Mouse (Mus musculus) lung, postnatal 36 days (tissue): Measurements from ENCODE around the gene Alox12b.

Source experiments
- DNase-seq: peaks from one replicate; pipeline ENCODE4 v3.0.0; 2022; ENCODE audit warnings: mixed read lengths

Gene Alox12b

GRCm38 (mm10) chr11:69123693-69124497 is 32.9 kb upstream of the Alox12b start:
- peak; percentile 92 for DNase-seq

DNA sequence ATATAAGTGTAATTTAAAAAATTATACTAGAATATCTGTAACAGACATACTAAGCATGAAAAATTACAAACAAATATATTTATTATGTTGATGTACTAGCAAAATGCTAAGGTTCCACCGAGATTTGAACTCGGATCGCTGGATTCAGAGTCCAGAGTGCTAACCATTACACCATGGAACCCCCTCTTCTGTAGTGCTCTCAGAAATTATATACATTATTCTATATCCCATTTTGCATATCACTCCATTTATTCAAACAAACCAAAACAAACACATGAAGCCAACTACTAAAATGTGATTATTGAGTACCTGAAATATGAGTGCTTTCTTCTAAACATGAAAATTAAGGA is 32.3 kb upstream of the Alox12b start:
- DNase-seq, result peak; percentile 84

GRCm38 (mm10) chr11:69125041-69125851 is 31.5 kb upstream of the Alox12b start:
- DNase-seq, result peak; percentile 92

GRCm38 (mm10) chr11:69125852-69125918 is 31.1 kb upstream of the Alox12b start, which contains the start of gene Aloxe3:
Aloxe3 (plus strand) TSS chr11:69125896.
- no peak for DNase-seq

- no peak for DNase-seq
These were observed 30.7 kb upstream of the Alox12b start for GRCm38 (mm10) chr11:69125919-69126705.

GRCm38 (mm10) chr11:69126706-69127095 is 30.1 kb upstream of the Alox12b start:
- DNase-seq, result no peak

DNA sequence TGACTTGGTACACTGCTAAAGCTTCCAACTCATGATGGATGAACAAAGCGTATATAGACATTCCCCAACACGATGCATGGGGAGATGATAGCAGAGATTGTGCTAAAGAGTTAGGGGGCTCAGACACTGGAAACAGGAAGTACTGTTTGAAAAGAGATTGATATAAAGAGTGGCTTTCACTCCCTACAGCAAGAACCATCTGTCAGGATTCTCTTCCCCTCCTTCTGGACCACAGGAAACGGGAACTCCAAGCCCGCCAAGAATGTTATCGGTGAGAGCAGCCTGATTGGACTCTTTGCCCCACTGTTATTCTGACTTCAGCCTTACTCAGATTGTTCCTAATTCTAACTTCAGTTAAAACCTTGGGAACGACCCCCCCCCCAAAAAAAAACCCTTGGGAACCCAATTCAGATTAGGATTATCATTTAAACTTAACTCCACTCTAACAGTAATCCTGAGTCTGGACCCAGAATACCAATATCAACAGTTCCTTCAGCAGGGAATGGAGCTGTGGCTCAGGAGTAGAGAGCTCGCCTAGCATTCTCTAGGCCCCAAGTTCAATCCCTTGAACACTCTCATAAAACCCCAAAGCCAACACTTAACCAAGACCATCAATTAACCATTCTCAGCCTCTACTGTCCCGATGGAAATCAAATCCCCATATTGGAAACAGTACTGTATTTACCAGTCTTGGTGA is 28.2 kb upstream of the Alox12b start:
- DNase-seq, result no peak

DNA sequence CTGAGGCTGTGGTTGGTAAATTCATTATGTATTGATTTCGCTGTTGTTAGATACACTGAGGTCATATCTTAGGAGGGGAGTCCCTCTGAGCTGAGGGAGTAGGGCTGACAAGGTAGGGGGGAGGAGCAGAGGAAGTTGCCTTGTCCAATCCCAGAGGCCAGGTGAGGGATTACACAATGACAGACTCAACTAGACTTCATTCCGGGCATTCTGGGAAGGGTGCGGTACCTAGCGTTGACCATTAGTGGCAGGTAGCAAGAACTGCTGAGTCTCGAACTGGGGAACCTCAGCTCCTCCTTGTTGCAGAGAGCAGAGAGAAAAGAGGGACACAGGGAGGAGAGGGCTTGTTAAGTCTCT is 23.2 kb upstream of the Alox12b start:
- no peak for DNase-seq

DNA sequence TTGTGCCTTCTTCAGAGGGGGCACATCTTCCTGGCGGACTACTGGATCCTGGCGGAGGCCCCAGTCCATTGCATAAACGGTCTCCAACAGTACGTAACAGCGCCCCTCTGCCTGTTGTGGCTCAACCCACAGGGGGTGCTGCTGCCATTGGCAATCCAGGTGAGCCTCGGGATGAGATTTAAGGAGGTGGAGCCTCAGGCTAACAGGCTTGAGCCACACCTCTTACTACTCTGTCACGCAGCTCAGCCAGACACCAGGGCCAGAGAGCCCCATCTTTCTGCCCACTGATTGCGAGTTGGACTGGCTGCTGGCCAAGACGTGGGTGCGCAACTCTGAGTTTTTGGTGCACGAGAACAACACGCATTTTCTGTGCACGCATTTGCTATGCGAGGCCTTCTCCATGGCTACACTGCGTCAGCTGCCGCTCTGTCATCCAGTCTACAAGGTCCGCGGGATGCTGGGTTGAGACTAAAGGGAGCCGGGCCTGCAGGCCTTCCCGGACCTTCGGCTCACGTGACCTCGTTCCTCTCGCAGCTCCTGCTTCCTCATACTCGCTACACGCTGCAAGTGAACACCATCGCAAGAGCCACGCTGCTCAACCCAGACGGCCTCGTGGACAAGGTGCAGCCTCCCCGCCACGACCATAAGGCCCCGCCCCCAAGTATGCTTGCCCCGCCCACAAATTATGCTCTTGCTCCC is 22.7 kb upstream of the Alox12b start:
- peak; percentile 81 for DNase-seq

GRCm38 (mm10) chr11:69134622-69134968 is 22.2 kb upstream of the Alox12b start:
- no peak for DNase-seq

- no peak for DNase-seq
These were observed 21.4 kb upstream of the Alox12b start for GRCm38 (mm10) chr11:69135361-69135760.

GRCm38 (mm10) chr11:69147546-69147945 is 9.2 kb upstream of the Alox12b start:
- DNase-seq, result no peak

DNA sequence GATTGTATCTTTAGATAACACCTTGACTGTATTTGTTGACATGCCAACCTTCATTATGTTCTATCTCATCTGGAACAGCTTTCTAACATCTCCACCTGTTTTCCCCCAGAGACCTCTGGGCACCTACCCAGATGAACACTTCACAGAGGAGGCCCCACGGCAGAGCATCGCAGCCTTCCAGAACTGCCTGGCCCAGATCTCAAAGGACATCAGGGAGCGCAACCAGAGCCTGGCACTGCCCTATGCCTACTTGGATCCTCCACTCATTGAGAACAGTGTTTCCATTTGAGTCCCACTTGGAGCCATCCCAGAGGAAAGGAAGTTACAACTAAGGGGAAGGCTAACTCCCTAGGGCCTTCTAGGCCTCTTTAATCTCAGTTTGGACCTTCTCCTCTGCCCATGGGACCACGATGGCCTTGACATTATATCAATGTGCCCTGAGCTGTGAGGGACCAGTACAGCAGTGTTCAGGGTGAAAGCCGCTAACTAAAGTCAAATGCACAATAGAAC is 8.3 kb upstream of the Alox12b start:
- no peak for DNase-seq

DNA sequence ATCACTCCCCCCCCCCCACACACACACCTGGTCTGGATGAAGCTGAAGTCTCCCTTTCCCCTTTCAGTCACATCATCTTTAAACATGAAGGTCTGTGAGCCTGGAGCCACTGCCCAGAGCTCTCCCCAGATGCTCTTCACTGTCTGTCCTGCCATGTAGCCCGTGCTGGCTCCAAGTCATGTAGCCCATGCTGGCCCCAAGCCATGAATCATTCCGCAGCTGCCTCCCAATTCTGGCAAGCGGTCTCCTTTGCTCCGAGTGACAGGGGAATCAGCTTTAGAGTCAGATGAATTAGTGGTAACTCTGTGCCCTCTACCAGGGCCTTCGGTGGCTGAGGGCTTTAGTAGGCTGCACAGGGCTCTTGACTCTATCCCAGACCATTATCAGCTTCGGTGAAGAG is 7.1 kb upstream of the Alox12b start:
- no peak for DNase-seq

DNA sequence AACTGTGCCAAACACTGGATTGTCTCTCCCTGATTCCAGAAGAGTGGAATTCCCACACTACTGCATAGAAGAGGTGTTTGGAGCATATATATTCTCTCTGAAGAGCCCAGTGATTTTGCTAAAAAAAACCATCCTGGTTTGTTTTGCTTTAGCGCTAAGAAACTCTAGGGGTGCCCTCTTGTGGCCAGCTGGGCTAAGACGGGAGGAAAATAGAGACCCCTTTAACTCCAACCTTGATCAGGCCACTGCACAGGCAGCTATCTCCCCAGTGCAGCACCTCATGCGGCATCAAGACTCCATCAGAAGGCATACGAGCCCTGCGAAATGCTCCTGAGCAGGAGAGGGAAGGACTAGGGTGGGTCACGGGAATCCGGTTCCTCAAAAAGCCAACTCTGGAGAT is 6.3 kb upstream of the Alox12b start:
- DNase-seq, result peak; percentile 84

GRCm38 (mm10) chr11:69151004-69151403 is 5.8 kb upstream of the Alox12b start:
- no peak for DNase-seq

DNA sequence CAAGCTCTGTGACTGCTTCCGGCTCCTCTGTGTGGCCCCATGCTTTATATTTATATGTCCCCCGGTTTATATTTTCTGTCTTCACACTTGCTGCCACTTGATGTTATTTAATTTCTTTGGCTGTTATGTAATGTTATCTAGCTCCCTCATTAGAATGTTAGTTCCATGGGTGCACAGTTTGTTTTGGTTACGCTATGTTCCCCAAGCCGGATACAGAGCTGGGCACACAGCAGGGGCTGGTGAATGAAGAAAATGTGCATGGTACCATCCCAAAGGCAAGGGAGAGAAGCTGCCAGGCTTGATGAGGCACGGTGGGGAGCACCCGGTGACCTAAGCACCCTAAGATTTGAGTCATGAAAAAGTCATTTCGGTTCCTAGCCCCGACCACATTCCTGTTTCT is 3.0 kb upstream of the Alox12b start:
- DNase-seq, result no peak

GRCm38 (mm10) chr11:69155351-69155750 is 1.4 kb upstream of the Alox12b start:
- DNase-seq, result no peak

- no peak for DNase-seq
These were observed 12.5 kb downstream of the Alox12b start for GRCm38 (mm10) chr11:69169313-69169712.

GRCm38 (mm10) chr11:69171626-69172025 is 14.8 kb downstream of the Alox12b start:
- peak; percentile 68 for DNase-seq

DNA sequence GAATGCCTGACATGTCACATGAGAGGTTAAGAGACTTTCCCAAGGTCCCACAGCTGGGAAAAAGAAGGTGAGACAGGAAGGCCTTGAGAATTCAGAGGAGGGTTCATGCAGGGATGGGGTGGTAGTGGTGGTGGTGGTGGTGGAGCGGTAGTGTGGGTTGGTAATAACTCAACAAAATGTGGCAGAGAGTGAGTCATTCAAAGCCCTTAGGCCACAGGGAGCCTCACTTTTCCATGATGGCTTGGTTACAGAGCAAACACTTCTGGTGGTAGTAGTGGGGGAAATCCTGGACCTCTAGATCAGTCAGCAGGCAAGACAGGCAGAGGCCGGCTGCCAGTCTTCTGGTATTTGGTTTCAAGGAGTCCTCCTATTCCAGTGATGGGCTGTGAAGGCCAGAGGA is 15.8 kb downstream of the Alox12b start:
- no peak for DNase-seq

DNA sequence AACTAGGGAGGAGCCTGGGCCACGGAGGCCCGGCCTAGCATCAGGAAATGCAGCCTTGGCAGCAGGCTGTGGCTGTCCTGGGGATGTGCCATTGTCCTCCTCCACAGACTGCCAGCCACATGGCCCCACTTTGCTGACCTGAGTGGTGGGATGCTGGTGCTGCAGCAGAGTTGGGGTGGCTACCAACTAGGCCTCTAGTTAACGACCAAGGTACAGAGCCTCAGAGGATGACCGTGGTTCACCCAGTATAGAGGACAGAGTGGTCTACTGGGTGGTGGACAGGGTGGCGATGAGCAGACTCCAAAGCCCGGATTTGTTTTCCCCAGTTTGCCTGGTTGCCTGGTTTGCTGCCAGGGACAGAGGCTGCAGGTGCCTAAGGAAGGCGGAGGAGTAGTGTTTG is 17.9 kb downstream of the Alox12b start:
- DNase-seq, result no peak

- DNase-seq, result no peak
These were observed 21.7 kb downstream of the Alox12b start for GRCm38 (mm10) chr11:69178525-69178924.
